Mouse (Mus musculus): ENCODE measurements around the gene Zfp37.
"Not testable (repeated sequence)": the region's sequence is repeated elsewhere in the genome, so short reads cannot be mapped to it uniquely, and the experiment has no call there.

Gene Zfp37

DNA sequence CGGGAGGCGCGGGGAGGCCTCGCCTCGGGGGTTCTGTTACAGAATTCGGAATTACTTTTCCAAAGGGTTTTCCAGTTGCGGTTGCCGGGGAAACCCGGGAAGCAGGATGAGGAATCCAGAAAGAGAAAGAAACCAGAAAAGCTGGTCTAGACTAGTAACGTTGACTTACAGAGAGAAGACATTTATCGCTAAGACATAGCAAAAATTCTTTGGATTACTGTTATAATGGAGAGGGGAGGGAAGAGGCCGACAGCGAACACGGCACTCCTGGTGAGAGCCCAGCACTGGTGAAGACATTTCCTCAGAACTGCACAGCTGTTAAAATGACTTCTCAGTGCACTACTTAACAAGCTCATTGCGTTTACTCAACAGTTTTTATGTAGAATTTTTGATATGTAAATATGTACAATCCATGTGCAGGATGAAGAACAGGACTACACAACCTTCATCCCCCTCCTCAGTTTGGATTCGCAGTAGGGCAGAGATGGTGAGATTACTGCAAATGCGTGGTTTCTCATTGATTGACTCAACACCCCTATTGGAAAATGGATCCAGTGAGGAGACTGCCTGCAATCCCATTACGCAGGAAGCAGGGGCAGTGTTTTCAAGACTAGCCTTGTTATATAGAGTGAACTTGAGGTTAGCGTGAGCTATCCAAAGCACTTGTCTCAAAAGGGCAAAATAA is 22.0 kb downstream of the Zfp37 start:
- no peak for DNase-seq

DNA sequence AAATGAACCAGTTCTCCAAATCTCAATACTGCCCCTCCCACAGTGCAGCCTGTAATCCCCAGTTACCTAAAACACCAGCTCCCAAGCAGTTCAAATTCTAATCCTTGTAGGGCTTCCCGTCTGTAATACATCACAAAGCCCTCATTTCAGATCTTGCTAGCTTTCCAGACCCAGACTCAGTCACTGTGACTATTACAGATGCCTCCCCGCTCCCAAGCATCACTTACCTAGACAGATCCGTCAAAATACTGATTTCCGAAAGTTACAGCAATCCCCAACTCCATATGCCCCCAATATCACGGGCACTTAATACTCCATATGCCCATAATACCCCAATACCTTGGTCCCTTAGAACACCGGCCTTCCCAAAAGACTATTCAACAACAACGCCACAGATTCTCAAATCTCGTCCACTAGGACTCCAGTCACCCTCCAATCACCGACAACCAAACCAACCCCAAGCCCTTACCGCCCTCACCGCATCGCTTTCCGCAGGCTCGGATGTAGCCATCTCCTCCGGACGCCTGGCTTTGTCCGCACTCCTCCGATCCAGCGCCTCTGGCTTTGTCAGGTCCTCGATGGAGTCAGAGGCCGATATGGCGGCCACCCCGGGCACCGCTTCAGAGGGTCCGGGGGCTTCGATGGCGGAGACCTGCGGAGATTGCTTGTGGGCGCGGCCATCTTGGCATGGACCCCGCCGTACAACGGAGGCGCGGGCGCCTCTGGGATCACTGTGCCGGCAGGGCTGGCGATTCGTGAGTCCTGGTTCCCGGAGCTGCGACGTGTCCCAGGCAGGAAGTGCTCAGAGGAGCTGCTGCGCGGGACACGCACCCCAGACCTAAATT is 22.8 kb downstream of the Zfp37 start:
- DNase-seq, result peak; percentile 90

DNA sequence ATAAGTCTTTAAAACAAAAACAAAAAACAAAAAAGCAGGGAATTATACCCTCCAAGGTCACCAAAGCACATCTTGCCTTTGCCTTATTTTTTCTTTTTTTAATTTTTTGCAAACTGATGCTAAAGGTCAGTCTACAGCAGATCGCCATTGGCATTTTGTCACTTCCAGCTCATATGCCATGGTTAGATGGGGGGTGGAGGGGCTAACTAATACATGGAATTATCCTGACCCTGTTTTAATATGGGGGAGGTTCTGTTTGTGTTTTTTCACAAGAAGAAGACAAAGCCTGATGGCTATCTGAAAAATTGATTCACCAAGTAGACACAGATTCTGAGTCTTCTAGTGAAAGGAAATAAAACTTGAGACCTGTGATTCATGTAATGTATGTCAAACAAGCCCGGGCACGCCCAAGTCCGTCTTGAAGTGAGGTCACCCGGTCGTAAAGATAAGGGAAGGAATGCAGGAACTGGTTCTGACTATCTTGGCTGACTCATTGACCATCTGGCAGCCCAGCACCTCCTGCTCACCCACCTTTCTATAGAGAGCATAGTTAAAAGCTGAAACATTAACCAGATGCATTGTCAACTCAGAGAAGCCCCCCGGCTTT is 30.8 kb downstream of the Zfp37 start:
- no peak for DNase-seq

DNA sequence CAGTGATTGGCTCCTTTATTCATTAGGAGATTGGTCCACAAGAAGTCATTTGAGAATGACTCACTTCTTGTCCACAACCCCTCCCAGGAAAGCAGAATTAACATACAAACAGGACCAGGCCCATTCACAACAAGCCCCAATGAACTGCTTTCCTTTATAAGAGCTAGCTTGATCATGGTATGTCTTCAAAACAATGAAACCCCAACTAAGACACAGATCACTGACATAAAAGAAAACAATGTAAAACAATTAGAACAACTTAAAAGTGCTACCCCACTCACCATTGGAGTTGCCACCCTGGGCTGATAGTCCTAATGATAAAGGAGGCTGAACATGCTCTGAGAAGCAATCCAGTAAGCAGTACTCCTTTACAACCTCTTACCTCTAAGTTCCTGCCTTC is 42.1 kb downstream of the Zfp37 start:
- no peak for DNase-seq

DNA sequence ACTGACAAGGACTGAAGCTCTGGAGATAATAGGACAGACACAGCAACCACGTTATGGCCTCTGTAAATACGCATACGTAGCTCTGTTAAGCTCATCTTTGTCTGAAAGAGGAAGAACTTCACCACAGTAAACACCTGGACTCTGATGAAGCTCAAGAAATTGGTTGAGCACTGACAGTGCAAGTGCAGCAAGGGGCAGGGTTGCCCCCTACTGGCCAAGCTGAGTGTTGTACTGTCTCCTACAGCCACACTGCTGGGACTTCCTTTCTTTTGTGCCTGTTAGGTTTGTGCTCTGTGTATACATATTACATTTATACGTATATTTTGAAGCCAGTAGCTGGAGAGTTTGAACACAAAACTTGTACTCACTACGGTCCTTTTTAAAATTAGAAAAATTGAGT is 53.6 kb downstream of the Zfp37 start:
- DNase-seq, result peak; percentile 4

DNA sequence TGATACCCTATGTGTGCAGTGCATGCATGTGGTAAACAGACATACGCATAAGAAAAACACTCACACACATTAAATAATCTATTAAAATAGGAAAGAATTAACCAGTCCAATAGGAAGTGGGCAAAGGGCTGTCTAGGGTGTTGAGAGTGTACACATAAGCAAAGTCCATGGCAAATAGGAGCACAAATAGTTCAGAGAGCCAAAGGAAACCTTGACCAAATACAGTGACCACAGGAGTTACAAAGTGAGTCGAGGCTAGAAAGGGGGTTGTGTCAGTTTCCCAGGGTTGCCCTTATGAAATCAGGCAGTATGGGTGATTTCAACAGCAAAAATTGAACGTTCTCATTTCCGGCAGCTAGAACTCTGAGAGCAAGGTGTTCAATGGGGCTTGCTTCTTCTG is 56.4 kb downstream of the Zfp37 start:
- DNase-seq, result no peak

DNA sequence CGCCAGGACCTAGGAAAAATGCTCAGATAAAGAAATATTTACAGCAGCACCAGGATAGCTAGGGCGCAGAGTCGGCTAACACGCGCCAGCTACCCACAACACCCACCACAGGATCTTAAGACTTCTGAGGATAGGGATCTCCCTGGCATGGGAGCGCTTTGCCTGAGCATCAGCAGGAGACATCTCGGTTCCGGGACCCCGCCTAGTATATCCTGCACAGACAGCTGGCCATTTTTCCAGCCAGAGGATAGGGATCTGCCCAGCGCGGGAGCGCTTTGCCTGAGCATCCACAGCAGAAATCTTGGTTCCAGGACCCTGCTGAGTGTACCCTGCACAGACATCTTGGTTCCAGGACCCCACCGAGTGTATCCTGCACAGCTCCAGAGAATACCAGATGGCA is 63.2 kb downstream of the Zfp37 start:
- not testable (repeated sequence) for DNase-seq

DNA sequence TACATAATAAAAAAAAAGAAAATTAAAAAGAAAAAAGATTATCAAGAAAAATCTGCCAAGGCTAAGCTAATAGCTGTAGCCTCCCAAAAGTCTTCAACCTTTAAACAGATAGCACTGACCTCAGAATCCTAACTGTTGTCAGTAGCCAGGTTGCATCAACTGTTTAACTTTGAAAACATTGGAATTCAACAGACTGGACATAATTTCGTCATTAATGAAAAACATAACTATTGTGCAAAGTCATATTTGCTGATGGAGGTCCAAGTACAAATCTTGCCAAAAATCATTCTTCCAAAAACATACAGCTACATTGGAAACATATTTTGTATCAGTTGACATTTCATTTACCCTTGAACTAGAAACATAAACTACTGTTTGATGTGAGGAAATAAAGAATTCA is 72.4 kb downstream of the Zfp37 start:
- DNase-seq, result no peak

DNA sequence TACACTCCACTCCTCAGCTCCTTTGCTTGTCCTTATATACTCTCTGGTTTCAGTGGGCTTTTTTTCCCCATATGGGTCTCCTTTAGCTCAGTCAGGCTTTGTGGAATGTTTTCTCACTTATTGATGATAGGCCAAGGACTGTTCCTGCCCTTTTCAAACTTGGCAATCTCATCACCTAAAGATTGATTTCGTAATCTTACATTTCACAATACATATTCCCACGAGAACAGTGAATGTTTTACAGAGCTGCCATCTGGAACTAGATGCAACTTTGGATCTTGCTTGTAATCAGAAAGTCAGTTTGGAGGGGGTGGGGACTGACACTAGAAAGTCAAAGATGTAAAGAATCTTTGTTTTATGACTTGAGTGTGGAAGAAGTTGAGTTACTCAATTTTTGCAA is 80.0 kb downstream of the Zfp37 start, which contains the start of gene Mup21:
Mup21 (minus strand) TSS at position 53 of the 400 bp plus-strand sequence.
- DNase-seq, result no peak

Measured in lung, postnatal 36 days (tissue).